Mouse (Mus musculus): ENCODE data around the gene Ythdf1. TPM values are rescaled to one million over a fixed set of nuclear protein-coding genes. Genes with fewer than 3 reads are reported as not detected.

The Ythdf1 gene
- polyA plus RNA-seq, 1 experiment from 2014 or later = 53.4 TPM

DNA sequence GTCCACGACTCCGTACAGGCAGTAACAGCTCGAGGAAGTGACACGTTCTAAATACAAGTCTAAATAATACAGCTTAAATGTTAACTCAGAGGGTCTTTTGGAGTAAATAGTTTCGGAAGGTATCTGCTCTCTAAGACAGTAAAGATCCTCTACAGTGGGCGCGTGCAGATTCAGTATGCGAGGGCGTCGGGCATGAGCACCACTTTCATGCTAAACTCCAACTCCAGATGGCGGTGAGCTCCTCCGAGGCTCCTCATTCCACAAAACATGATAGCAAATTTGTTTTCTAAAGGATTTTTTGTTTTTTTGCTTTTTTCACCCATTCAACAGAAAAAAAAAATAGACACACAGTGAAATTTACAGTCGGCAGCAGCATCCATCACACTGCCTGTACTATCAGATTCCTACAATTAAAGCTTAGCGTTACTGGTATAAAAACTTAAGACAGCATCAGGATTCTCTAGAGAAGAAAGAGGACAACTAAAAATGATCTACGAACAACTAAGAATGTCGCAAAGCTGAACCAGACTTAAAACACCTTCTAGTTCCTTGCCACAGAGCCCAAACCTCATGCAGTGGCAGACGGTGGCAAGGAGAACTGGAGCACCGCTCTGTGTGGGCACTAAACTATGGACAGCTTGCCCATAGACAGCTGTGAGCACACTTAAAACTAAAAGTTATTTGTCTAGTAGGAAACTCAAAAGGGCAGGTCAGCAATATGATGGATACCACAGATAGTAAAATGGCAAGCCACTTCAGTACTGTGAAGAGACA lies 16.1 kb downstream of the Ythdf1 start:
- H3K27me3 ChIP-seq = no peaks in the 10 kb centered on the region
- no peaks in the 10 kb centered on the region for H3K9me3 ChIP-seq
- H3K4me3 ChIP-seq = no peak overlapping the region
- H3K4me1 ChIP-seq = no peaks in the 10 kb centered on the region
- H3K36me3 ChIP-seq = peaks cover 20% of the 10 kb centered on the region; the same call in 1 of the 2 replicates
- ATAC-seq (ENCODE audit: insufficient number of reproducible peaks, low FRiP score, low TSS enrichment, low read depth) = no peak
- H3K9ac ChIP-seq = no peak overlapping the region
- no peak overlapping the region for H3K27ac ChIP-seq
- 92% methylated on average over 18 of the region's 18 CpGs for WGBS
- no peak overlapping the region for H3K4me2 ChIP-seq

DNA sequence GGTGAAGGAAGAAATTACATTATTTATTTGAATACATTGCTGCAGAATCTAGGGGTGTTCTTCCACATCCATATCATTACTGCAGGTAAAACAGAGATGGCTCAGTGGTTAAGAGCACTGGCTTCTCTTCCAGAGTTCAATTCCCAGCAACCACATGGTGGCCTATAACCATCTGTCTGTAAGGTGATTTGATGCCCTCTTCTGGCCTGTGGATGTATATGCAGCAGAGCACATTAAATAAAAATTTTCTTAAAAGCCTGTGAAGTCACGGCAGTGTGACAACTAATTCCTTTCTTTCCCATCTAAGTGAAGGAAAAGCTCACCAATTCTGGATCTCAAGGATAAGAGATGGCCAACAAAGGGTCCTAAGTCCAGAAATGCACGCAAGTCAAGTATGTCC lies 18.7 kb downstream of the Ythdf1 start:
- WGBS = 42% methylated on average over 2 of the region's 2 CpGs
- no peak overlapping the region for H3K27ac ChIP-seq

GRCm38 (mm10) chr2:180897857-180898256 lies 22.9 kb downstream of the Ythdf1 start:
- 78% methylated on average over 6 of the region's 6 CpGs for WGBS
- H3K4me2 ChIP-seq = no peak overlapping the region
- no peak for ATAC-seq (ENCODE audit: insufficient number of reproducible peaks, low FRiP score, low TSS enrichment, low read depth)
- no peak overlapping the region for H3K4me3 ChIP-seq
- H3K36me3 ChIP-seq = no peaks in the 10 kb centered on the region
- H3K27ac ChIP-seq = no peak overlapping the region
- no peaks in the 10 kb centered on the region for H3K9me3 ChIP-seq
- H3K4me1 ChIP-seq = peaks cover 21% of the 10 kb centered on the region
- H3K27me3 ChIP-seq = peaks cover 47% of the 10 kb centered on the region
- no peak overlapping the region for H3K9ac ChIP-seq

More for the DNA sequence above, 18.7 kb downstream of the Ythdf1 start:
- ATAC-seq (ENCODE audit: insufficient number of reproducible peaks, low FRiP score, low TSS enrichment, low read depth) = no peak
- Histone ChIP-seq H3K9me3 (no peaks in the 10 kb centered on the region), H3K27me3 (peaks cover 5% of the 10 kb centered on the region), H3K4me1 (no peaks in the 10 kb centered on the region), H3K4me2 (no peak overlapping the region), H3K9ac (no peak overlapping the region), H3K4me3 (no peak overlapping the region), H3K36me3 (peaks cover 17% of the 10 kb centered on the region; the same call in 1 of the 2 replicates)

- WGBS = 67% methylated on average over 15 of the region's 15 CpGs
- H3K4me1 ChIP-seq = peaks cover 26% of the 10 kb centered on the region
- H3K9me3 ChIP-seq = no peaks in the 10 kb centered on the region
- no peak for ATAC-seq (ENCODE audit: insufficient number of reproducible peaks, low FRiP score, low TSS enrichment, low read depth)
- no peak overlapping the region for H3K27ac ChIP-seq
- H3K9ac ChIP-seq = no peak overlapping the region
- peaks cover 56% of the 10 kb centered on the region for H3K27me3 ChIP-seq
- H3K4me3 ChIP-seq = no peak overlapping the region
- no peaks in the 10 kb centered on the region for H3K36me3 ChIP-seq
- H3K4me2 ChIP-seq = no peak overlapping the region
Observed at GRCm38 (mm10) chr2:180896819-180897625, 23.7 kb downstream of the Ythdf1 start.

DNA sequence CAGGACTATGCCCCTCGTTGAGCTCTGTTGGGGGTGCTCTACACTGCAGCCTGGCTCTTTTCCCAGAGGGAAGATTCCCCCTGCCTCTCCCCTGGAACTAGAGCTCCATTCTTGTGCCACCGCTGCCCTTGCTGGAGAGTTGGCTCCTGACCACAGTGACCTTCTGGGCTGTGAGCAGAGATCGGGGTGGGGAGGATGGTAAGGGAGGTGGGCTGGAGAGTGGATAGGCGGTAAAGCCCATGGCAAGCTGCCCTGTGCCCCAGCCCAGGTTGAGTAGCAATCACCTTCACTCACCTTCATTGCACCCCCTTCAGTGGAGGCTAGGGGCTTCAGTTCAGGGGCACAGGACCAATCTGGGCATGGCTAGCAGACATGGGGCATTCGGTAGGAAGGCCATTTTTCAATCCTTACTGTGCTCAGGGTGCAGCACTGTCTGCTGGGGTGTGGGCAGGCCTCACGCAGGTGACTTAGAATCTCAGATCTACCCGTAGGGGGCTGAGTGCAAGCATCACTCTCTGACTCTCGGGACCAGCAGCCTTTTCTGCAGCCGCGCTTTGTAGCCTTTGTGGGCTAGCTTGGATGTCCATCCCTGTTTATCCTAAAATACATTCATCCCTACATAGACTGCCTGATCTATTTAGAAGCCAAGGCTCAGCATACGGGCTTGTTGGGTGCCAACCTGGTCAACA lies 24.8 kb downstream of the Ythdf1 start:
- WGBS = 77% methylated on average over 11 of the region's 11 CpGs
- Histone ChIP-seq H3K9me3 (no peaks in the 10 kb centered on the region), H3K27me3 (peaks cover 66% of the 10 kb centered on the region), H3K4me3 (no peak overlapping the region), H3K4me1 (peaks cover 26% of the 10 kb centered on the region), H3K4me2 (no peak overlapping the region), H3K27ac (no peak overlapping the region), H3K36me3 (no peaks in the 10 kb centered on the region), H3K9ac (no peak overlapping the region)
- ATAC-seq (ENCODE audit: insufficient number of reproducible peaks, low FRiP score, low TSS enrichment, low read depth) = no peak

- no peak overlapping the region for H3K4me2 ChIP-seq
- H3K4me3 ChIP-seq = no peak overlapping the region
- H3K27me3 ChIP-seq = peaks cover 73% of the 10 kb centered on the region
- H3K27ac ChIP-seq = no peak overlapping the region
- peaks cover 26% of the 10 kb centered on the region for H3K4me1 ChIP-seq
- WGBS = 85% methylated on average over 3 of the region's 3 CpGs
- H3K36me3 ChIP-seq = no peaks in the 10 kb centered on the region
- no peak for ATAC-seq (ENCODE audit: insufficient number of reproducible peaks, low FRiP score, low TSS enrichment, low read depth)
- H3K9ac ChIP-seq = no peak overlapping the region
- H3K9me3 ChIP-seq = no peaks in the 10 kb centered on the region
Observed at GRCm38 (mm10) chr2:180895321-180895720, 25.4 kb downstream of the Ythdf1 start.

GRCm38 (mm10) chr2:180894734-180895133 lies 26.0 kb downstream of the Ythdf1 start:
- Histone ChIP-seq H3K9ac (no peak overlapping the region), H3K27me3 (peaks cover 79% of the 10 kb centered on the region), H3K36me3 (no peaks in the 10 kb centered on the region), H3K4me3 (no peak overlapping the region), H3K4me2 (no peak overlapping the region), H3K9me3 (no peaks in the 10 kb centered on the region), H3K27ac (no peak overlapping the region), H3K4me1 (peaks cover 26% of the 10 kb centered on the region)
- no peak for ATAC-seq (ENCODE audit: insufficient number of reproducible peaks, low FRiP score, low TSS enrichment, low read depth)
- 1% methylated on average over 13 of the region's 13 CpGs for WGBS

DNA sequence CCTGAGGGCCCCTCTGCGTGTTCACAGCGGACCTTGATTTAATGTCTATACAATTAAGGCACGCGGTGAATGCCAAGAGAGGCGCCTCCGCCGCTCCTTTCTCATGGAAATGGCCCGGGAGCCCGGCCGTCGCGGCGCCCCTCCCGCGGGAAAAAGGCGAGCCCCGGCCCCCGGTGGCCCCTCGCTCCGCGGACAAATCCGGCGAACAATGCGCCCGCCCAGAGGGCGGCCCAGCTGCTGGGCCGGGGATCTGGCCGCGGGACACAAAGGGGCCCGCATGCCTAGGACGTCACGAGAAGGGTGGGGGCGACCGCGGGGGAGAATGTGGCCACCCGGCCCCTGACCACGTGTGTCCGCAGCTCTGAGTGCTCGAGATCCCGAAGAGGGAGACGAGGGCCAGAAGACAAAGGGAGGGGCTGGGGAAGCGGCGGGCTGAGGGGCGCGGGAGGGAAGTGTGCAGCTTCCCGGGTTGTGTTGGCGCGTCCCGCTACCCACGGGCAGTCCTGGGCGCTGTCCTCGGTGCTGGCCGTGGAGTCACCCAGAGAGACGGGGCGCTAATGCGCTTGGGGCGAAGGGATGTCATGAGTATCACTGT lies 26.6 kb downstream of the Ythdf1 start:
- under 1% methylated on average over 53 of the region's 57 CpGs for WGBS
- Histone ChIP-seq H3K9me3 (no peaks in the 10 kb centered on the region), H3K36me3 (no peaks in the 10 kb centered on the region), H3K27ac (no peak overlapping the region), H3K4me1 (peaks cover 26% of the 10 kb centered on the region), H3K9ac (no peak overlapping the region), H3K27me3 (peaks cover 85% of the 10 kb centered on the region), H3K4me2 (peak overlapping the region; percentile 85), H3K4me3 (peak overlapping the region; percentile 42)
- ATAC-seq (ENCODE audit: insufficient number of reproducible peaks, low FRiP score, low TSS enrichment, low read depth) = peak; percentile 35; the same call in 1 of the 2 replicates

GRCm38 (mm10) chr2:180893537-180894028 lies 27.2 kb downstream of the Ythdf1 start:
- no peaks in the 10 kb centered on the region for H3K36me3 ChIP-seq
- H3K4me2 ChIP-seq = peak overlapping the region; percentile 85
- no peak for ATAC-seq (ENCODE audit: insufficient number of reproducible peaks, low FRiP score, low TSS enrichment, low read depth)
- peaks cover 90% of the 10 kb centered on the region for H3K27me3 ChIP-seq
- no peak overlapping the region for H3K27ac ChIP-seq
- H3K4me1 ChIP-seq = peaks cover 26% of the 10 kb centered on the region
- H3K9me3 ChIP-seq = no peaks in the 10 kb centered on the region
- WGBS = under 1% methylated on average over 42 of the region's 50 CpGs
- H3K4me3 ChIP-seq = peak overlapping the region; percentile 42
- H3K9ac ChIP-seq = no peak overlapping the region

DNA sequence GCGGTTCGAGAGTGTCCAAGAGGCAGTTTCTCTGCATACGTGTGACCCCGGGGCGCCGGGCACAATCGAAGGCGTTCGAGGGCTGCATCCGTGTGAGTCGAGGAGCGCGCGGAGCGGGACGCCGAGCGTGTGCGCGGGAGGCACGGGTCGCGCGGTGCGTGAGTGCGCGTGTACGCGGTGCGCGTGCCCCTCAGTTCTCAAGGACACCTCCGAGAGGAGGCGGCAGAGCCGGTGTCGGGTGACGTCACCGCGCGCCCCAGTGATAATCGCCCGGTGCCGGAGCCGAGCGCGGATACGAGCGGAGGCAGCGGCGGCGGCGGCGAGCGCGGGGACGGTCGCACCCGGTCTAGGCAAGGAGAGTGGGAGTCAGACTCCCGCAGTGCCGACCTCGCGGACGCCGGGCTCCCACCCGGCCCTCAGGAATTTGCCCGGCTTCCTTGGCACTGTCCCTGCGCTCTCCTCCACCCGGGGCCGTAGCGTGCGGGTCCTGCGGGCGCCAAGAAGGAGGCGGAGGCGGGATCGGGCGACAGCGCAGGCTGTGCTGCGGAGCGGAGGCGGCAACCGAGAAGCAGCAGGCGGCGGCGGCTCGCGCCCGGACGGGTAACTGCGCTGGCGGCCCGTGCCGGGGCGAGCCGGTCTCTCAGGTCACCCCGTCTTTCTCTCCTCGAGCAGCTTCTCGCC lies 27.8 kb downstream of the Ythdf1 start:
- no peak overlapping the region for H3K27ac ChIP-seq
- peaks cover 26% of the 10 kb centered on the region for H3K4me1 ChIP-seq
- peaks cover 96% of the 10 kb centered on the region for H3K27me3 ChIP-seq
- peak overlapping the region; percentile 42 for H3K4me3 ChIP-seq
- H3K4me2 ChIP-seq = peak overlapping the region; percentile 85
- ATAC-seq (ENCODE audit: insufficient number of reproducible peaks, low FRiP score, low TSS enrichment, low read depth) = no peak
- H3K36me3 ChIP-seq = no peaks in the 10 kb centered on the region
- H3K9me3 ChIP-seq = no peaks in the 10 kb centered on the region
- H3K9ac ChIP-seq = no peak overlapping the region
- WGBS = under 1% methylated on average over 92 of the region's 97 CpGs

DNA sequence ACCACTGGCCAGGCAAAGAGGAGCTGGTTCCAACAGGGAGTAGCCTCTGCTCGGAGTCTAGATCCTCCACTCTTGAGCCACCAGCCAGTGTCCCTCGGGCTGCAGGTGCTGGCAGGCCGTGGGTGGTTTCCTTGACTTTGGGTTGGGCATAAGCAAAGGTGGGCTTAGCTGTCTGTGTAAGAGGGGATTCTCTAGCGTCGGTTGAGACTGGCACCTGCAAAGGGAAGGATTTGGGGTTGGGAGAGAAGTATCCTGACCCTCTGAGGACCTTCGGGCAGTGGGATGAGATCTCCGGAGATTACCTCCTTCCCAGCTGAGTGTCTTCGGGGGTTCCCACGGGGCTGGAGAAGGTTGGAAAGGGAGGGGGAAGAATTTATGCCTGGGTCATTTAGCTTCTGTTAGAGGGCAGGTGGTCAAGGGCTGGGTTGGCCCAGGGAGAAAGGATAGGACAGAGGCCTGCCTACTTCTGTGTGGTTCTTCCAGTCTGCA lies 28.9 kb downstream of the Ythdf1 start:
- no peaks in the 10 kb centered on the region for H3K36me3 ChIP-seq
- no peak overlapping the region for H3K4me3 ChIP-seq
- H3K27me3 ChIP-seq = peaks cover 100% of the 10 kb centered on the region
- 9% methylated on average over 9 of the region's 9 CpGs for WGBS
- no peak for ATAC-seq (ENCODE audit: insufficient number of reproducible peaks, low FRiP score, low TSS enrichment, low read depth)
- H3K4me1 ChIP-seq = peaks cover 26% of the 10 kb centered on the region
- no peak overlapping the region for H3K9ac ChIP-seq
- no peak overlapping the region for H3K27ac ChIP-seq
- no peaks in the 10 kb centered on the region for H3K9me3 ChIP-seq
- no peak overlapping the region for H3K4me2 ChIP-seq

Measured in limb, embryonic 15.5 days (tissue).